Mouse (Mus musculus) neural tube, embryonic 10.5 days (tissue): Measurements from ENCODE around the gene Setd7.

Experiments
- DNase-seq: peaks from one replicate; pipeline ENCODE4 v3.0.0-alpha.2; 2017; ENCODE audit warnings: low spot score; ENCODE audit errors: extremely low spot score

Setd7 gene

GRCm38 (mm10) chr3:51559594-51560450, 857 bp downstream of the Setd7 start:
- peak; percentile 81 for DNase-seq

DNA sequence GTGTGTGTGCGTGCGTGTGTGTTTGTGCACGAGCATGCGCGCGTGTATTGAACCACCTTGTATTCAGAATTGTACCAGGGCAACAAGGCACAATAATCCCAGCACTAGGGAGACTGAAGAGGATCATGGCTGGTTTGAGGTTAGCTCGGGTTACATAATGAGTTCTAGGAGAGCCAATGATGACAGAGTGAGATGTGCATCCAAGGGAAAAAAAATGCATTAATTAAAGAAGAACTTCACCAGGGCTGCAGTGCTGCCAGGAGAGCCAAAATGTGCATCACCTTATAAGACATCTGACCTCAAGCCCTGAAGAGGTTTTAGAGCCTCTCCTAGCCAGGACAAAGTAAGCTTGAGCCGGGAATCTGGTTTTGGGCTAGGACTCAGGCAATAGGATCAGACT, 5.1 kb downstream of the Setd7 start:
- DNase-seq = no peak

DNA sequence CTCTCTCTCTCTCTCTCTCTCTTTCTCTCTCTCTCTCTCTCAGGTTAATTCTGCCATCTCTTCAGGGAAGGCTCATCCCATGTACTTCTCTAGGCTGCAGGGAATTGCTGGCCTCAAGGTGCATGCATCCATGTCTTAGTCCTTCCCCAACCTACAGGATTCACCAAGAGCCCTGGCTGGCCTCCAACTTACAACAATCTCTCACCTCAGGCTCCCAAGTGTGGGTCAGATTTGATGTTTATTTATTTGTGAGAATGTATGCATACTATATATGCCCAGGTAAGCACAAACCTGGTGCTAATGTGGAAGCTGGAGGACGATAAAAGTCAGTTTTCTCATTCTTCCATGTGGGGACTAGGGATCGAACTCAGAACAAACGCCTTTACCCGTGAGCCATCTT, 5.8 kb downstream of the Setd7 start:
- DNase-seq = no peak

GRCm38 (mm10) chr3:51554067-51554466, 6.6 kb downstream of the Setd7 start:
- DNase-seq = no peak

GRCm38 (mm10) chr3:51553497-51553875, 7.2 kb downstream of the Setd7 start:
- DNase-seq = no peak

DNA sequence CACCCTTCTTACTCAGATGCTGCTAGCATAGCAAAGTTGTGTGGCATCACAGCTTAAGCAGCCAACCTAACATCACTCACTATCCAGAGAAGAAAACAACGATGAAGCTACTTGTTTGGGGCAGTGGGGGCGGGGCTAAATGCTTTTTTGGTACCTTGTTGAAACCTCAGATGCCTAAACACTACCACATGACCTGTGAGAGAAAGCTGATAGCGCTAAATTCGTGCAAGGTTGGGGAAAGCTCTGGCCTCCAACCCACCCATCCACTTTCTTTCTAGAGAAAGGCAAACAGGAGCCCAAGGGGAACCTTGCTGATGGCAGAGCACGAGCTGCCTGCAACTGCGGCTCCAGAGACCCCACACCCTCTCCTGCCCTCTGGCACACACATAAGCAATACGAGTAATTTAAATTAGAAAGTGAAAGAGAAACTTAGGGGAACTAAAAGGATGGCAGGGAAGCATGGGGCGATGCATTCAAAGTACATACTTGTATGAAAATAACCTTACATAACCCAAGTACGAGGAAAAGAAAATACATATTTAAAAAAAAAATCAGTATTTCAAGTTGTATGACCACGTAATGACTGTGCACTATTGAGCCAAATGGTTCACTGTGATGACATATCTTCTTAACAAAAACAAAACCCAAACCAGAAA, 7.7 kb downstream of the Setd7 start:
- no peak for DNase-seq

DNA sequence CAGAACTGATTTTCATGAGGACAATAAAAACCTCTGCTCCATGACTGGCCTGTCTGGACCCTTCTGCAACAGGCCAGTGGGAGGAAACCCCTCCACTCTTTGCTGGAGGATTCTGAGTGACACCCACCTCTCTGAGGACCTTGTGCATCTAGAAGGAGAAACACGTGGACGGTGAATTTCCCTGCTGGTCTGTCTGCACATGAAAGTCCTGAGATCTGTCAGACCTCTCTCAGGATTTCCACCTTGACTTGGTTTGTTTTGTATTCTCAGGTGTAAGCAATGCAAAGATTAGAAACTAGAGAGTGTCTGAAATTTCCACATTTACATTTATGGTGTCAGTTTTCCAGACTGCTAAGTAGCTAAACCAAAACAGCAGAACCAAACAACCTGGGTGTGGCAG, 8.5 kb downstream of the Setd7 start:
- no peak for DNase-seq

DNA sequence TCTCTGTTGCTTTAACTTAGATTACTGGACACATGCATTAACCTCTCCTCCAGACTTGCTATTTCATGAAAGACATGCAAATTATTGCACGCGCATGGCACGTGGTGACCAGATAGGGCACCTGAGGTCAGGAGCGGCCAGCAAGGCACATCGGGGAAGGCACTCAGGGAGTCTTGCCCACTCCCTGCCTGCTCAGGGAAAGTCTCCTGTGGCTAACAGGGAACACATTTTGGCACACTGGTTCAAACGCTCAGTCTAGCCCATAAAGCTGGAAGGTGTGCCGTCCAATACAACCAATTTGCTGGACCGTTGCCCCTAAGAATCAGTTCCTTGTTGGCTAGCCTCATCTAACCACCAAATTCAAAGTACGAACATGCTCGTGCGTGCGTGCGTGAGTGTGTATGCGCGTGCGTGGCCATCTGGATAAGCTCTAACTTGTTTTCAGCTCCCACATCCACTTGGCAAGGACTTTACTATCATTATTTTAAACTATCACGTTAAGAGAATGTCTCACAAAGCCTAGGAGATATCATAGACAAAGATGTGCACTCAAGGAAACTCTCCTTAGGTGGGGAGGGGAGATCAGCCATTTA, 11.6 kb downstream of the Setd7 start:
- no peak for DNase-seq

GRCm38 (mm10) chr3:51547577-51547976, 13.1 kb downstream of the Setd7 start:
- DNase-seq = no peak

- DNase-seq = no peak
Measured at GRCm38 (mm10) chr3:51544442-51545128, 16.1 kb downstream of the Setd7 start.

- no peak for DNase-seq
Measured at GRCm38 (mm10) chr3:51540659-51541058, 20.0 kb downstream of the Setd7 start.

DNA sequence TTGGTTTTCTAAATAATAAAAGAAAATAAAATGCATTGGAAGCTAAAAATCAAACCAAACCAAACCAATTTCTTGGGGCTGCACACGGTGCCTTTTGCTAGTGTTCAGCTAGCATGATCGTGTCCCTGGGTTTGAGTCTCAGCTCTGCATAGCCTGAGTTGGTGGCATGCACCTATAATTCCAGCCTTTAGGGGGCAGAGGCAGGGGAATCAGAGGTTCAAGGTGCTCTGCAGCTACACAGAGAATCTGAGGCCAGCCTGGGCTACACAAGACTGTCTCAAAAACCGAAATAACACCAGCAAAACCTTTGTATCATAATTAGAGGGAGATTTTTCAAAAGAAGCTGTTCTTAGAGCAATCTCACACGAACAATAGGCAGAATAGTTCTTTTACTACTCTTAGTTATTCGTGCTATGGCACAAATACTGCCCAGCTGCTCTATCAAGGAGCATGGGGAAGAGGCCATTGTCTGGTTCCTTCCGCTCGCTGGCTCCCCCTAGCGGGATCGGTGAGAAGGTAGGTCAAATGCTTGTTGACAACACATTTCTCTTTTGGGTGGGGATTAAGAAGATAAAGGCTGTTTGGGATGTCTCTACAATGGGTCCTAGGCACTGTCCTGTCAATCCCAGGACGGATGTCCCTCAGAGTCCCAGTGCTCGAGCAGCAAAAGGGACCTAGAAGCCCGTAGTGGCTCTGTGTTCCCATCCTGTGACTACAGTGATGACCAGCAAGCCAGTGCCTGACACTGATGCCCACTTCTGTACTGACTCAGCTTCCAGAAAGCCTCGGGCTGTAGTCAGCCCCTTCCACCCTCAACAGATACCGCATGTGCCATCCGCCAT, 20.9 kb downstream of the Setd7 start:
- peak; percentile 77 for DNase-seq

DNA sequence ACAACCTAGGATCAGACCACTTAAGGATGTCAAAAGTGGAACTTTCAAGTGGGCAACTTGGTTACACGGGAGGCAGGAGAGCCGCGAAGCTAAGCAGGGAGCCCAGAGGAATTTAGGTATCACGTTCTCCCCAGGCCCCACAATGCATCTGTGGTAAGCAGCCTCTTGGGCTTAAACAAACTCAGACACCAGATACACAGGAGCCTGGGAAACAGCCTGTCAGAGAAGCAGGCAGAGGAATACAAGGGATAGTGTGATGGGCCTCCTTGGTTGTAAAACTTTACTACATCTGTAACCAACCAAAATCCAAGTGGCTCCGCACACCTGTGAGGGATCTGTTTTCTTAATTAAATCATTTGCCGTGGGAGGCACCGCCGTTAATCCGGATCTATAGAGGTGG, 26.7 kb downstream of the Setd7 start:
- DNase-seq = no peak

DNA sequence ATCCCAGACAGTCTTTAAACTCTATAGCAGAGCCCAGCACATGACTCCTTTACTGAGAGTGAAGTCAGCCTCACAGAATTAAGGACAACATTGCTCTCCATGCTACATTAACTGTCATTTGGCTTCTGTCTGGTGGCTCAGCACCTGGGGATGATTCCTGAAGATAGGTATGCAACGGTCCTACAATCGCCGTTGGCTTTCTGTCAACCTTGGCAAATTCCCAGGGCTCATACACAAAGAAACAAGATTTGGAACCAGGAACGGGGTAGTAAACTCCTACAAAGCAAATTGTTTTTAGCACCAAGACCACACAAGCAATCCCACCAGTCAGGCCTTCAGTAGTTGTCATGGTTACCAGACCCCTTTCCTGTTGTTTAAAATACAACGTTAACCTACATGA, 27.1 kb downstream of the Setd7 start:
- DNase-seq = no peak

DNA sequence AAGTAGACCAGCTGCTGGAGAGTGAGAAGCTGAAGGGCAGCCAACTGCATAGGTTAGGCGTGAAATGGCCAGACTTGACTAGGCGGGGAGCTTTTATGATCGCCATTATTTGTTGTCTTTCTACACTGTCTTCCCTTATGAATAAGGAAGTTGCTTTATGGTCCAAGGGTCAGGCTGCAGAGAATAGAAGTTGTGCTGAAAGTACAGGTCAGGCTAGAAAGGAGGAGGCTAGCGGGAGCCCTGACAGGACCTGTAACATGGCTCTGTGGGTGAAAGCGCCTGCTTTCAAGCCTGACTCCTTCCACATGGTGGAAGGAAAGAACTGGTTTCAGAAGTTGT, 28.4 kb downstream of the Setd7 start:
- no peak for DNase-seq

- DNase-seq = no peak
Measured at GRCm38 (mm10) chr3:51531473-51532281, 29.0 kb downstream of the Setd7 start.

- DNase-seq = no peak
Measured at GRCm38 (mm10) chr3:51526891-51527290, 33.8 kb downstream of the Setd7 start.

- DNase-seq = no peak
Measured at GRCm38 (mm10) chr3:51525186-51525785, 35.4 kb downstream of the Setd7 start.

GRCm38 (mm10) chr3:51521262-51521661, 39.4 kb downstream of the Setd7 start:
- DNase-seq = no peak

- DNase-seq = no peak
Measured at GRCm38 (mm10) chr3:51518763-51519121, 41.9 kb downstream of the Setd7 start.
